Mouse (Mus musculus) CH12.LX (cell line): ENCODE measurements around the gene F2.

Experiments
- CTCF ChIP-seq, 2 experiments: IDR thresholded peaks in 1 of 2; conservative IDR thresholded peaks in 1 of 2; 2 replicates each; pipeline ENCODE4 v1.5.1; 2011 to 2012; ENCODE audit warnings: low read depth in 2 of 2, low read length in 2 of 2, improper control_type of control experiment in 1 of 2, inconsistent platforms in 1 of 2, mild to moderate bottlenecking in 1 of 2, moderate library complexity in 1 of 2
- MYC ChIP-seq: IDR thresholded peaks from 2 replicates; pipeline ENCODE4 v1.6.1; 2011; ENCODE audit warnings: low read depth, mild to moderate bottlenecking, improper control_type of control experiment, low read length
- RAD21 ChIP-seq: IDR thresholded peaks from 2 replicates; pipeline ENCODE4 v1.6.1; 2011; ENCODE audit warnings: low read depth, mild to moderate bottlenecking, low read length, improper control_type of control experiment, moderate library complexity
- ZC3H11A ChIP-seq: IDR thresholded peaks from 2 replicates; pipeline ENCODE4 v1.6.1; 2012; ENCODE audit warnings: low read depth, mild to moderate bottlenecking, inconsistent platforms, low read length, improper control_type of control experiment

DNA sequence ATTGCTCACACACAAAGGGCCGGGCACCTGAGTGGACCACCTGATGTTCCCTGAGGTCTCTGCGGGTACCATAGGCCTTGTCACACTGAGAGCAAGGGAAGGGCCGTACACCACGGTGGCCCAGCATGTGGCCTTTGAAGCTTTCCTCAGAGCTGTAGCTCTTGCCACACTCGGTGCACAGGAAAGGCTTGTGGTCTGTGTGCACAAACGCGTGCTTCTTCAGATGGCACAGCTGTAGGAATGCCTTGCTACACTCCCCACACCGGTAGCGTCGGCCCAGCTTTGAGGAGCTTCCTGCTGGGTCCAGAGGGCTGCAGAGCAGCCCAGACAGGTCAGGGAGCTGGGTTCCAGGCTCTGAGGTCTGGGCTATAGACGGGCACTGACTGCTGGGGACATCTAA, 9.6 kb upstream of the F2 start:
- TF ChIP-seq CTCF (conservative IDR thresholded peaks at IDR 0.05 in 1 of 2, IDR thresholded peaks at IDR 0.05 in 1 of 2; ENCODE audit: low read depth in 2 of 2, low read length in 2 of 2) = no peak
- TF ChIP-seq RAD21 = no peak
- TF ChIP-seq ZC3H11A = no peak
- no peak for TF ChIP-seq MYC
